Mouse (Mus musculus) myocyte (in vitro differentiated cells): ENCODE data around the gene Tmem167b.

Experiments used
- CEBPB ChIP-seq: IDR thresholded peaks from 2 replicates; pipeline ENCODE4 v1.6.1; 2011; ENCODE audit warnings: mild to moderate bottlenecking, moderate library complexity; ENCODE audit not compliant: poor library complexity, insufficient read depth, severe bottlenecking
- E2F4 ChIP-seq: IDR thresholded peaks from one replicate; pipeline ENCODE4 v1.6.1; 2011; ENCODE audit warnings: mild to moderate bottlenecking, control low read depth, moderate library complexity; ENCODE audit not compliant: insufficient read depth
- MAX ChIP-seq: IDR thresholded peaks from one replicate; pipeline ENCODE4 v1.6.1; 2011; ENCODE audit warnings: low read depth, mild to moderate bottlenecking, control low read depth
- MYOD1 ChIP-seq, 3 experiments: IDR thresholded peaks; one replicate each; pipeline ENCODE4 v1.6.1; 2011; ENCODE audit warnings: control low read depth in 2 of 3, low read depth in 2 of 3, mild to moderate bottlenecking in 2 of 3, moderate library complexity in 1 of 3; ENCODE audit not compliant: insufficient read length in 2 of 3, control insufficient read depth in 1 of 3
- MYOG ChIP-seq, 3 experiments: IDR thresholded peaks; one replicate each; pipeline ENCODE4 v1.6.1; 2011; ENCODE audit warnings: control low read depth in 2 of 3, low read depth in 2 of 3, mild to moderate bottlenecking in 2 of 3; ENCODE audit not compliant: insufficient read length in 2 of 3, control insufficient read depth in 1 of 3, insufficient read depth in 1 of 3
- POLR2A ChIP-seq: IDR thresholded peaks from one replicate; pipeline ENCODE4 v1.6.1; 2011; ENCODE audit warnings: low read depth, mild to moderate bottlenecking, control low read depth, moderate library complexity; ENCODE audit not compliant: insufficient read length
- POLR2AphosphoS2 ChIP-seq: IDR thresholded peaks from one replicate; pipeline ENCODE4 v1.6.1; 2011; ENCODE audit warnings: low read depth, control low read depth; ENCODE audit not compliant: insufficient read length
- REST ChIP-seq: IDR thresholded peaks from one replicate; pipeline ENCODE4 v1.6.1; 2011; ENCODE audit warnings: mild to moderate bottlenecking, control low read depth, moderate library complexity; ENCODE audit not compliant: insufficient read depth, insufficient read length
- SRF ChIP-seq: IDR thresholded peaks from one replicate; pipeline ENCODE4 v1.6.1; 2011; ENCODE audit warnings: low read depth; ENCODE audit not compliant: control insufficient read depth, insufficient read length
- TCF12 ChIP-seq: IDR thresholded peaks from one replicate; pipeline ENCODE4 v1.6.1; 2011; ENCODE audit warnings: mild to moderate bottlenecking, control low read depth; ENCODE audit not compliant: poor library complexity, insufficient read depth, severe bottlenecking
- TCF3 ChIP-seq: IDR thresholded peaks from one replicate; pipeline ENCODE4 v1.6.1; 2011; ENCODE audit warnings: low read depth, control low read depth; ENCODE audit not compliant: insufficient read length
- USF1 ChIP-seq: IDR thresholded peaks from one replicate; pipeline ENCODE4 v1.6.1; 2011; ENCODE audit warnings: low read depth, mild to moderate bottlenecking, control low read depth, moderate library complexity

- TF ChIP-seq POLR2A (no peak), POLR2AphosphoS2 (no peak), USF1 (no peak), MAX (no peak), MYOG (IDR thresholded peaks at IDR 0.05; ENCODE audit: control insufficient read depth in 1 of 3, insufficient read depth in 1 of 3, insufficient read length in 2 of 3, low read depth in 2 of 3) (no peak), REST (no peak), CEBPB (no peak), E2F4 (no peak), TCF12 (no peak), MYOD1 (IDR thresholded peaks at IDR 0.05; ENCODE audit: control insufficient read depth in 1 of 3, insufficient read length in 2 of 3, low read depth in 2 of 3) (no peak), SRF (no peak), TCF3 (no peak)
Measured at GRCm38 (mm10) chr3:108562777-108563271, 558 bp upstream of the Tmem167b start.
